Mouse (Mus musculus) lung, postnatal 36 days (tissue): ENCODE measurements around the gene Fcor.

ENCODE experiments used
- DNase-seq: peaks from one replicate; pipeline ENCODE4 v3.0.0; 2022; ENCODE audit warnings: mixed read lengths

The Fcor gene

DNA sequence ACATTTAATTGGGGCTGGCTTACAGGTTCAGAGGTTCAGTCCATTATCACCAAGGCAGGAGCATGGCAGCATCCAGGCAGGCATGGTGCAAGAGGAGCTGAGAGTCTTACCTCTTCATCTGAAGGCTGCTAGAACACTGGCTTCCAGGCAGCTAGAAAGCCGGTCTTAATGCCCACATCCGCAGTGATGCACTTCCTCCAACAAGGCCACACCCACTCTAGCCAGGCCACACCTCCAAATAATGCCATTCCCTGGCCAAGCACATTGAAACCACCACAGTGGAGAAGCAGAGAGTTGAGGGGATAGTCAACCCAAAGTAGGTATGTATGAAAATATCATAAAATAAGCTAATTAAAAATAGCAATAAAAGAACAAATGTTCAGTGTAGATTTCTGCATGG, 1.8 kb downstream of the Fcor start:
- DNase-seq, result peak; percentile 80

- DNase-seq, result peak; percentile 59
Observed at GRCm38 (mm10) chr8:3665507-3665906, 6.7 kb downstream of the Fcor start, which contains the start of gene Mcemp1. TSS of gene Mcemp1 (plus strand) at chr8:3665754.

- peak; percentile 43 for DNase-seq
Observed at GRCm38 (mm10) chr8:3664405-3664804, 7.8 kb downstream of the Fcor start.

DNA sequence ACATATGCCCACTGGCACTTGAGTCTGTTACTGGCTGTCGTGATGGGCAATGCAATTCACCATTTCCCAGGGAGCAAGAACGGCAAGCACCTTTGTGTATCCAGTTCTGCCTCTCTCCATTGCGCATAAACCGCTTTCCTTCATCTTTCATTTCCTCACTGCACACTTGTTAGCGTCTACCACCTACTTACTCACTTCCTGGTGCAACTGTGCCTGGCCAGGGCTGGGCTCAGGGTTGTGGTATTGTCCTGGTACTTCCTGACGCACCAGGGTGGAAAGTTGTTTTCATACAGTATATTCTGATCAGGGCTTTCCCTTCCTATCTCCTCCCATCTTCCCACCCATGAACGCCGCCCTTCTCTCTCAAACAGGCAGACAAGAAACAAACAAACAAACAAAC, 11.3 kb downstream of the Fcor start:
- DNase-seq, result peak; percentile 57

- DNase-seq, result peak; percentile 15
Observed at GRCm38 (mm10) chr8:3656725-3657381, 15.3 kb downstream of the Fcor start.

DNA sequence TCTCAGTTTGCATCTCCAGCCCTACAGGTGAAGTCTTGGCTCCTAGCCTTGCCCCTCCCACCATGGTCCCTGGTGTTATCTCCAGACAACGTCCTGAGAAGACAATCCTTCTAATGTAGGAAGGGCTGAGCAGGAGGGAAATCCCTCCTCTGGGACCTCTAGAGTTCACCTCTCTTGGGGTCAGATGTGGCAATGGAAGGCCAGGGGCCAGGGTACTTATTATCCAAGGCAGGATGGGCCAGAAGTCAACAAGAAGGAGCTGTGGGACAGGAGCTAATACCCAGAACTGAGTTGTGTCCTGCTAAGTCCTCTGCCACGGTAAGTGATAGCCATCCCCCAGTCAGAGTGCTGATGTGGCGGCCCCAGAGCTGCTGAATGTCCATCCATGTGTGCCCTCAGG, 16.6 kb downstream of the Fcor start, which contains the start of gene Retn:
Gene Retn (plus strand): TSS at position 245 of the 400 bp plus-strand sequence.
- DNase-seq, result no peak

DNA sequence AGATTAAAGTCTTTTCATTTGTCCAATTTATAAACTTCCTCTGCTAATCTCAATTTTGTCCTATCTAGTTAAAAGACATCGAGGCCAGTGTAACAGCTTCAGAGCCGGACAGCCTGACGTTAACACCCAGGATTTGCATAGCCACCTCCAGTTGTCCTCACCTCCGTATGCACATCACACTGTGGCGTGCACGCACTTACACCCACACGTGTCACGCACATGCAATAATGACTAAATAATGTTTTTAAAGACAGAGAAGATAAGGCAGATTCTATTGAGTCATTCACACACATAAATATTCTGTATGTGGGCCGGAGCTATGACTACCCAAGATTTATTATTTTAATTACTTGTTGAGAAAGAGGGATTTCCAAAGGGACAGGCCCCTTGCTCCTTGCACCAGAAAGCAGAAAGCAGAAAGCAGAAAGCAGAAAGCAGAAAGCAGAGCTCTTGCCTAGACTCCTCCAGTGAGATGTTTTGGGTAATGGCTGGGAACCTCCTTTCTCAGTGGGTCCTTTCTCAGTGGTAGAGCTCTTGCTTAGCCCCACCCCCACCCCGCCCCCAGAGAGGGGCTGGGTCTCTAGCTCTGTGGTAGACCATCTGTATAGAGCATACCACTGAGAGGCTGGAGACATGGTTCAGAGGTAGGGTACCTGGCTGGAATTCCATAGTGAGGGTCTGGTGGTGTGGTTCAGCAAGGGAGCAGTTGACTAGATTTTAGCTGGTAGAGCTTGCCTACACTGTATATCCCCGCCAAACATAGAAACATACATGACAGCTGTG, 17.2 kb downstream of the Fcor start:
- DNase-seq, result no peak

GRCm38 (mm10) chr8:3652845-3653244, 19.3 kb downstream of the Fcor start:
- DNase-seq, result no peak

GRCm38 (mm10) chr8:3648990-3649389, 23.2 kb downstream of the Fcor start:
- DNase-seq, result no peak

GRCm38 (mm10) chr8:3648268-3648667, 23.9 kb downstream of the Fcor start:
- DNase-seq, result peak; percentile 71

GRCm38 (mm10) chr8:3647561-3647960, 24.6 kb downstream of the Fcor start:
- no peak for DNase-seq

GRCm38 (mm10) chr8:3646824-3647531, 25.2 kb downstream of the Fcor start:
- peak; percentile 44 for DNase-seq

GRCm38 (mm10) chr8:3645804-3646203, 26.4 kb downstream of the Fcor start:
- peak; percentile 92 for DNase-seq

- DNase-seq, result peak; percentile 61
Observed at GRCm38 (mm10) chr8:3631478-3631875, 40.7 kb downstream of the Fcor start.

GRCm38 (mm10) chr8:3630647-3631477, 41.3 kb downstream of the Fcor start, which contains the start of gene Stxbp2:
TSS of gene Stxbp2 (plus strand) at chr8:3630955.
- DNase-seq, result peak; percentile 90

DNA sequence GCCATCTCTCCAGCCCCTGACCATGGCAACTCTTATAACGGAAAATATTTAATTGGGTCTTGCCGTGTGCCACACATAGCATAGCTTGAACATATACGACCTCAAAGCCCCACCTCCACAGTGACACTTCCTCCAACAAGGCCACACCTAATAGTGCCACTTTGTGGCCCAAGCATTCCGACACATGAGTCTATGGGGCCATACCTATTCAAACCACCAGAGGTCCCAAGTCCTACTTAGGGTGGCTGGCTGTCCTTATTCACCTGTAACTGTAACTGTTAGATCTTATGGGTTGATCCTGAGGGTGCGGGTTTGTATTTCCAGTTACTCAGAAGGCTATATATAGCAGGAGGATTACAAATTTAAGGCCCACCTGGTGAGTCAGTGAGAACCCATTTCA, 44.1 kb downstream of the Fcor start:
- DNase-seq, result peak; percentile 56

- no peak for DNase-seq
Observed at GRCm38 (mm10) chr8:3626971-3627370, 45.2 kb downstream of the Fcor start.

DNA sequence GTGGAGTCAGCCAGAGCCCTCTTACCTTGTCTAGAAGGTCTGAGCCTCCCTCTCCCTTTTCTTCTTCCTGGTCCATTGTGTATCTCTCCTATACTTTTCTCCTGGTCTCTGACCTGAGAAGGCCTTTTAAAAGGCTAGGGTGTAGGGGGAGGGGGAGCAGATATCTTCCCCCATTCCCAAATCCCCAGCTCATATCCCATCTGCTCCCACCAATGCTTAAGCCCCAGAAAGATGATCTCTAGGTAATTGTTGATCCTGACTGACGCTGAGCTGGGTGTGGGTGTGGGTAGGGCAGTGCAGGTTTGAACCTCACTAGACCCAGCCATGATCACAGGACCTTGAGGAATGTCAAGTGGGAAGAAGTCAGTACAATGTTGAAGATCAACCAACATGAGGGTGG, 46.7 kb downstream of the Fcor start, which contains the start of gene Pcp2:
Gene Pcp2 (minus strand): TSS at position 101 of the 400 bp plus-strand sequence.
- DNase-seq, result no peak

DNA sequence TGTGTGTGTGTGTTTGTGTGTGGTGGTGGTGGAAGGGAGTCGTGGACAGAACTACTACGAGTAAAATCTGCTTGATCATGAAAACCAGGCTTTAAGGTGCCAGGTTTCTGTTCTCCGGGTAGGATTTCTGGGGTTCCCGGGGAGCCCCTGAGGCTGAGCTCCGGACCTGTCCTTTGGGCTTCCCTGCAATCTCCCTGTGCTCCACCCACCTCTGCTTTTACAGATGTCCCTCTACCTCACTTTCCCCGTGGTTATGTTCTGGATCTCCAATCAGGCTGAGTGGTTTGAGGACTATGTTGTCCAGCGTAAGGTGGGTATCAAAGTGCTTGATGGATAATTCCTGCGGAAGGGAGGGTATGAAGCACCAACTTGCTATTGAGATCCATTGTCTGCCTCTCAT, 50.0 kb downstream of the Fcor start:
- DNase-seq, result no peak

- peak; percentile 99 for DNase-seq
Observed at GRCm38 (mm10) chr8:3621199-3621970, 50.8 kb downstream of the Fcor start, which contains the start of the genes Xab2 and Pet100. TSS of gene Xab2 (minus strand) at chr8:3621316. TSS of gene Pet100 (plus strand) at chr8:3621548.
